ENCODE assay signal across 15 mouse cellular contexts in the genomic region with DNA sequence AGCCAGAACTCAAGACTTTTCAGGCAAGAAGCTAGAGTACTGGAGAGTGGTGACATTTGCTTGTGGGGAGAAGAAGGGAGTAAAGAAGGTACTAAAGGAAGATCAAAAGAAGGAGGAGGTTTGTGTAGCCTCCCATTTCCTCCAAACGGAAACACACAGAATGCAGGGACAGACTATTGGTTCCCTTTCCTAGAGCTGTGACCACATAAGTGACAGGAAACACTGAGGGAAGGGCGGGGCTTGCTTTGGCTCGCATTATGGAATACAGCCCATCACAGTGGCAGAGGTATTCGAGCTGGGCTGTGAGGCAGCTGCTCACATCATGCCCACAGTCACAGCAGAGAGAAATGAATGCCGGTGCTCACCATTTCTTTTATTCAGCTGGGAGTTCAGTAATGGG. TPM values are rescaled to one million over a fixed set of nuclear protein-coding genes. Genes with fewer than 3 reads are reported as not detected.
DNase-seq lines count a peak whose midpoint lies in the region; ATAC-seq and TF ChIP-seq lines count a peak whose summit lies in the region.
"Had no signal": no experiment of that assay in that cellular context is flagged by ENCODE, and none has a peak within 500 bp of the region (broad histone marks: within the 10 kb centered on the region; RNA-seq: fewer than 3 reads in every experiment).

No protein-coding gene starts in this region.

- no peak overlapping the region for H3K27ac ChIP-seq in lung, embryonic 16.5 days (ENCODE audit: low read length)
- H3K27ac ChIP-seq in liver, embryonic 11.5 days (ENCODE audit: low read depth, low read length): no peak overlapping the region
- H3K27ac ChIP-seq: embryonic facial prominence, embryonic 15.5 days had no signal

- H3K4me2 ChIP-seq in lung, embryonic 16.5 days (ENCODE audit: low read depth, low read length): 0 out of 2 replicates have a peak overlapping the region, but pooled peaks have one; percentile 18
- 0 out of 2 replicates have a peak overlapping the region, but pooled peaks have one; percentile 5 for H3K4me2 ChIP-seq in liver, embryonic 11.5 days
- H3K4me2 ChIP-seq in myocyte (ENCODE audit: low read depth): peak overlapping the region; percentile 3
- H3K4me2 ChIP-seq: embryonic facial prominence, embryonic 15.5 days had no signal

- H3K9me3 ChIP-seq in lung, embryonic 16.5 days (ENCODE audit: control insufficient read depth, low read length): no peaks in the 10 kb centered on the region
- no peaks in the 10 kb centered on the region for H3K9me3 ChIP-seq in liver, embryonic 11.5 days (ENCODE audit: control insufficient read depth, low read length)
- H3K9me3 ChIP-seq: embryonic facial prominence, embryonic 15.5 days had no signal

- H3ac ChIP-seq in myocyte (ENCODE audit: control insufficient read depth, insufficient read length): no peak overlapping the region

- DNase-seq in lung, adult 18-20 months: no peak
- peak; percentile 67 for DNase-seq in T-cell, adult 2 months (ENCODE audit: low spot score)
- DNase-seq in liver, embryonic 11.5 days (ENCODE audit: low spot score): no peak
- no peak for DNase-seq in natural killer cell, adult 2 months (ENCODE audit: low spot score in 2 of 2)
- DNase-seq: adrenal gland, postnatal 14 days; kidney, postnatal 25 days; left cerebral cortex, postnatal 4 days had no signal

- peaks cover 69% of the 10 kb centered on the region for H3K27me3 ChIP-seq in lung, embryonic 16.5 days (ENCODE audit: control insufficient read depth, insufficient read depth, low read depth, low read length)
- H3K27me3 ChIP-seq in liver, embryonic 11.5 days (replicated peaks; ENCODE audit: control insufficient read depth, insufficient read depth, low read length): peaks cover 81% of the 10 kb centered on the region
- H3K27me3 ChIP-seq in myocyte (ENCODE audit: control insufficient read depth, insufficient read depth, insufficient read length): peaks cover 7% of the 10 kb centered on the region

- H3K4me3 ChIP-seq in lung, embryonic 16.5 days (ENCODE audit: low read length): no peak overlapping the region
- no peak overlapping the region for H3K4me3 ChIP-seq in liver, embryonic 11.5 days (ENCODE audit: low read depth, low read length)
- H3K4me3 ChIP-seq in myocyte: no peak overlapping the region
- H3K4me3 ChIP-seq: embryonic facial prominence, embryonic 15.5 days had no signal

- no peak overlapping the region for H3K9ac ChIP-seq in lung, embryonic 16.5 days (ENCODE audit: low read length)
- H3K9ac ChIP-seq in liver, embryonic 11.5 days (ENCODE audit: low read depth, low read length): no peak overlapping the region
- H3K9ac ChIP-seq: embryonic facial prominence, embryonic 15.5 days had no signal

- no peaks in the 10 kb centered on the region for H3K36me3 ChIP-seq in lung, embryonic 16.5 days (ENCODE audit: control insufficient read depth, insufficient read depth, low read length)
- no peaks in the 10 kb centered on the region for H3K36me3 ChIP-seq in liver, embryonic 11.5 days (ENCODE audit: control insufficient read depth, insufficient read depth, low read length)
- H3K36me3 ChIP-seq in myocyte (ENCODE audit: control insufficient read depth, insufficient read depth): no peaks in the 10 kb centered on the region
- H3K36me3 ChIP-seq: embryonic facial prominence, embryonic 15.5 days had no signal

- H3K79me2 ChIP-seq in myocyte (ENCODE audit: control insufficient read depth, insufficient read depth): no peaks in the 10 kb centered on the region

- ATAC-seq in lung, embryonic 16.5 days (ENCODE audit: low read depth): no peak
- ATAC-seq in liver, embryonic 11.5 days (replicated peaks; ENCODE audit: low FRiP score): no peak
- no peak for ATAC-seq in frontal cortex, adult (ENCODE audit: low TSS enrichment)
- ATAC-seq: forebrain, embryonic 16.5 days; intestine, embryonic 16.5 days had no signal

- TF ChIP-seq POLR2A in myocyte (IDR thresholded peaks at IDR 0.05; ENCODE audit: insufficient read length, low read depth): no peak

- 13% methylated on average over 5 of the region's 5 CpGs for WGBS in lung, embryonic 16.5 days
- WGBS in liver, embryonic 11.5 days: 15% methylated on average over 5 of the region's 5 CpGs

- peaks cover 13% of the 10 kb centered on the region for H3K4me1 ChIP-seq in lung, embryonic 16.5 days (replicated peaks; ENCODE audit: control insufficient read depth, insufficient read depth, low read length)
- H3K4me1 ChIP-seq in liver, embryonic 11.5 days (replicated peaks; ENCODE audit: control insufficient read depth, insufficient read depth, low read length): peaks cover 10% of the 10 kb centered on the region; the same call in 1 of the 2 replicates

TF ChIP-seq in myocyte, 11 proteins besides CTCF, POLR2A, EP300 and RAD21:
- TF ChIP-seq TCF12 (IDR thresholded peaks at IDR 0.05; ENCODE audit: insufficient read depth, poor library complexity, severe bottlenecking) (no peak), MYOG (IDR thresholded peaks at IDR 0.05; ENCODE audit: control insufficient read depth in 1 of 3, insufficient read depth in 1 of 3, insufficient read length in 2 of 3, low read depth in 2 of 3) (no peak), POLR2AphosphoS2 (IDR thresholded peaks at IDR 0.05; ENCODE audit: insufficient read length, low read depth) (no peak), SRF (IDR thresholded peaks at IDR 0.05; ENCODE audit: control insufficient read depth, insufficient read length, low read depth) (no peak), MYOD1 (IDR thresholded peaks at IDR 0.05; ENCODE audit: control insufficient read depth in 1 of 3, insufficient read length in 2 of 3, low read depth in 2 of 3) (no peak), E2F4 (IDR thresholded peaks at IDR 0.05; ENCODE audit: insufficient read depth) (no peak), USF1 (IDR thresholded peaks at IDR 0.05; ENCODE audit: low read depth) (no peak), MAX (IDR thresholded peaks at IDR 0.05; ENCODE audit: low read depth) (no peak), CEBPB (IDR thresholded peaks at IDR 0.05; ENCODE audit: insufficient read depth, poor library complexity, severe bottlenecking) (no peak), TCF3 (IDR thresholded peaks at IDR 0.05; ENCODE audit: insufficient read length, low read depth) (no peak), REST (IDR thresholded peaks at IDR 0.05; ENCODE audit: insufficient read depth, insufficient read length) (no peak)

RNA-seq across cellular contexts. Expression of a gene that starts 7.7 kb away (rescaled TPM):
- polyA plus RNA-seq in lung, embryonic 16.5 days (2015; fragmentation: Nextera tagmentation; extraction: Ambion mirVana): 10.0 and 26.0 TPM in 2 replicates
- polyA plus RNA-seq in liver, embryonic 11.5 days (2014; fragmentation: Nextera tagmentation; extraction: Ambion mirVana): 0.48 and 0.86 TPM in 2 replicates
- polyA plus RNA-seq in myocyte (2012; fragmentation: generic; extraction: Trizol): 0.34 TPM

RNA-seq across cellular contexts. Expression of a gene that starts 20.8 kb away (rescaled TPM):
- 0.16 and 0.18 TPM in 2 replicates for polyA plus RNA-seq in lung, embryonic 16.5 days (2015; fragmentation: Nextera tagmentation; extraction: Ambion mirVana)
- polyA plus RNA-seq in liver, embryonic 11.5 days (2014; fragmentation: Nextera tagmentation; extraction: Ambion mirVana): not detected in 2 replicates
- not detected for polyA plus RNA-seq in myocyte (2012; fragmentation: generic; extraction: Trizol)
- polyA plus RNA-seq: cortical plate, adult 2 months; forebrain, embryonic 16.5 days; intestine, embryonic 16.5 days; small intestine, adult 2 months had no signal

RNA-seq across cellular contexts. Expression of a gene that starts 33.5 kb away (rescaled TPM):
- polyA plus RNA-seq in lung, embryonic 16.5 days (2015; fragmentation: Nextera tagmentation; extraction: Ambion mirVana): 2.3 and 15.3 TPM in 2 replicates
- 10.7 and 13.3 TPM in 2 replicates for polyA plus RNA-seq in liver, embryonic 11.5 days (2014; fragmentation: Nextera tagmentation; extraction: Ambion mirVana)
- 2.2 TPM for polyA plus RNA-seq in myocyte (2012; fragmentation: generic; extraction: Trizol)
- polyA plus RNA-seq: forebrain, embryonic 16.5 days had no signal

RNA-seq across cellular contexts. Expression of a gene that starts 33.8 kb away (rescaled TPM):
- polyA plus RNA-seq in lung, embryonic 16.5 days (2015; fragmentation: Nextera tagmentation; extraction: Ambion mirVana): 6.6 and 7.3 TPM in 2 replicates
- 4.1 and 4.6 TPM in 2 replicates for polyA plus RNA-seq in liver, embryonic 11.5 days (2014; fragmentation: Nextera tagmentation; extraction: Ambion mirVana)
- polyA plus RNA-seq in myocyte (2012; fragmentation: generic; extraction: Trizol): 8.2 TPM

RNA-seq across cellular contexts. Expression of a gene that starts 39.3 kb away (rescaled TPM):
- polyA plus RNA-seq in lung, embryonic 16.5 days (2015; fragmentation: Nextera tagmentation; extraction: Ambion mirVana): 23.6 and 24.3 TPM in 2 replicates
- polyA plus RNA-seq in liver, embryonic 11.5 days (2014; fragmentation: Nextera tagmentation; extraction: Ambion mirVana): 36.9 and 39.3 TPM in 2 replicates
- polyA plus RNA-seq in myocyte (2012; fragmentation: generic; extraction: Trizol): 31.0 TPM
